Mouse (Mus musculus) C2C12 (cell line): ENCODE data around the gene Hoxb6.

Experiments
- CTCF ChIP-seq: IDR thresholded peaks from one replicate; pipeline ENCODE4 v1.5.1; 2011; ENCODE audit not compliant: control insufficient read depth, insufficient read depth, insufficient read length
- MYOD1 ChIP-seq: IDR thresholded peaks from one replicate; pipeline ENCODE4 v1.6.1; 2011; ENCODE audit warnings: low read depth; ENCODE audit not compliant: control insufficient read depth, insufficient read length
- USF1 ChIP-seq: IDR thresholded peaks from one replicate; pipeline ENCODE4 v1.6.1; 2011; ENCODE audit warnings: low read depth, mild to moderate bottlenecking, control low read depth, moderate library complexity

DNA sequence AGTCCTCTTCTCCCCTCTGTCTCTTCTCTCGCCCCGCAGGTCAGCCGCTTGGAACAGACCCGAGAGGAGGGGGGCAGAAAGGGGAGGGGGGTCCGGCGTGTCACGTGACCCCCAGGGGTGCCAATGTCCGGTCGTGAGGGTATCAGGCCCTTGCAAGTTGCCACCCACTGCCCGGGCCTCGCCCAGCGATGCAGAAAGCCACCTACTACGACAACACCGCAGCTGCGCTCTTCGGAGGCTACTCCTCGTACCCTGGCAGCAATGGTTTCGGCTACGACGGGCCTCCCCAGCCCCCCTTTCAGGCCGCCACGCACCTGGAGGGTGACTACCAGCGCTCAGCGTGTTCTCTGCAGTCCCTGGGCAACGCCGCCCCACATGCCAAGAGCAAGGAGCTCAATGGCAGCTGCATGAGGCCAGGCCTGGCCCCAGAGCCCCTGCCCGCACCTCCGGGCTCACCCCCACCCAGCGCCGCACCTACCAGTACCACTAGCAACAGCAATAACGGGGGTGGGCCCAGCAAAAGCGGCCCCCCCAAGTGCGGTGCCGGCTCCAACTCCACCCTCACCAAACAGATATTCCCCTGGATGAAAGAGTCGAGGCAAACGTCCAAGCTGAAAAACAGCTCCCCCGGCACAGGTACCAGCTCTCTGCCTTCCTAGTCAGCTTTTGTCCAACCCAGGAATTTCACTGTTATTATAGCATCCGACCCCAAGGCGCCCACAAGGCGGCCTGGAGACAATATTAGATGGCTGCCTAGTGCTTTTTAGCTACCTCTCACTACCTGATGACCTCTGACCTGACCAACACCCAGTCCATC, 52.0 kb downstream of the Hoxb6 start:
- no peak for TF ChIP-seq MYOD1
- no peak for TF ChIP-seq CTCF
- TF ChIP-seq USF1 = no peak
